Mouse (Mus musculus): ENCODE data around the gene Mxi1.
A peak's percentile ranks its signal among the peaks of the same experiment; 100 is the strongest.

Gene Mxi1

DNA sequence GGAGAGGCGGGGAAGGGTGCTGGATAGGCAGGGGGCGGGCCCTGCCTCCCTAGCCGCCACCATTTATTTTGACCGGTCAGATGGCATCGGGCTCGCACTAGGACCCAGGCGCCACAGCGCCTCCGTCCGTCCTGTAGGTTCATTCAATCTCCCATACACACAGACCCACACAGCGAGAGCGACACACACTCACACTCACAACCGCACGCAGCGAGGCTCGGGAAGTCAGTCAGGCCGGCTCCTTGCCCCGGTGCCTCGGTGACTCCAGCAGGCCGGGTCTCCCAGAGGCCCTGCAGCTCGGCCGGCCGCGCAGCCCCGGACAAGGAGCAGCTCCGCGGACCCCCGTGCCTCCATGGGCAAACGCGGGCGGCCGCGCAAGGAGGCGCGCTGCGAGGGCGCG lies at the start of gene Mxi1:
Gene Mxi1, plus strand, starts transcription at position 171 of the 400 bp plus-strand sequence.
- peak; percentile 92 for DNase-seq (ENCODE audit: low read depth, low spot score)

DNA sequence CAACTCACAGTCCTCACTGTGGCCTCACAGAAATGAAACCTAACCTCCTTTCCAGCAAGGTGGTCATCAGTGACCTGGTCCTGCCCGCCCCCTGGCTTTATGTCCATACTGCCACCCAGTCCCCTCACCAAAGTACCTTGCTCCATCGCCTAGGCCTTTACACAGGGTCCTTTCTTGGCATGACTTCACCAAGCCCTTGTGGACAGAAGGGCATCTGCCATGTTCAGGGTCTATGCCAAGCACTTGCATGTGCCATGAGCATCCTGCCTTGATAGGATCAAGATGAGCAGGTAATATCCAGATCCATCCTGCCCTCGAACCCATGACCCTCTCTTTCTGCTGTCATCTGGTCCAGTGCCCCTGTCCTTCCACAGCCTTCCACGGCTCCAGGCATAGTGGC lies 49.5 kb upstream of the Mxi1 start:
- no peak for DNase-seq (ENCODE audit: low read depth, low spot score)

DNA sequence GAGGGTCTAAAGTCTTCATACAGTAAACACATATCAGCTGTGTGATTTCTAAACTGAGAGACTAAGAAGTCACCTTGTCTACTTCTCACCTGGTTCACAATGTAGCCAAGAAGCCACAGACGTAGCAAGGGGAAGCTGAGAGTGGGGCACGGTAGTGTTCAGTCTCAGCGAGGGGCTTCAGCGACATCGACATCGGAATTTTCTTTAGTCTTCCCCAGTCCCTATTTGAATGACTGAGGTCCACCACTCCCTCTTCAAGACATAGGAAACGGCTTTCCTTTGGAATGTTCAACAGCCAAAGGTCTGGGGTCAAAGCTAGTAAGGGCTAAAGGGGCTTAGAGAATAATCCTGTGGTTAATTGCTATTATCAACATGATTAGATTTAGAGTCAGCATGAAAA lies 48.3 kb upstream of the Mxi1 start:
- no peak for DNase-seq (ENCODE audit: low read depth, low spot score)

DNA sequence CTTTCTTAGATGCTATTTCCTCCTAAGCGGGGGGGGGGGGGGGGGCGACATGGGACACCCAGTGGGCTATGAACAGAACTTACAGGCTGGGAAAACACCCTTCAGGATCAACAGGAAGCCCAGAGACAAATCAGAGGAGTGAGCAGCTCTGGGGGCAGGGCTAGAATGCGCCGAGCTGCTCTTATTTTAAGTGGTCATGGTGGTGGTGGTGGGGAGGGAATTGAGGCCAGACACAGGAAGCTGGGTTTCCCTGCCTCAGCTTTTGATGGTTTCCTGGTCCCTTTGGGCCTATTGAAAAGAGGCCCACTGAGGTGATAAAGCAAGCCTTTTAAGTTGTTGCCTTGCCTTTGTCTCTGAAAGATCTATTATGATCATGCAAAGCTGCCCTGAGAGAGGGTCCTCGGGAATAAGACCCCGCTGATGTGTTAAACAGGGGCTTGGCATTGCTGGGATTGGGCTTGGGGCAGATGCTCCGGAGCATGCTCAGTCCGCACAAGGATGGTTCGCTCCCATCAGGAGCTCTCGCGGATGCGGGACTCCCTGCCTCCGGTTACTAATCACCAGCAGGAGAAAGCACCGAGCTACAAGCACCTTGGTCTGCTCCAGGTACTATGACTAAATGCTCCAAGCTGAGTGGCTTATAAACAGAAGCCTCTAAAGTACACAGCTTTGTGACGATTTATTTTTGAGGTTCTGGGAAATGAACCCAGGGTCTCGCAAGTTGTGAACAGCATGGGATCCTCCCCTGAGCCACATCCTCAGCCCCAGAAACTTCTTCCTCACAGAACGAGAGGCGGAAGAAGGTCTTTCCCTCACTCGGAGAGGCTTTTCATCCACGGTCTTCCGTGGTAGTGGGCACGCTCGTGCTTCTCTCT lies 46.2 kb upstream of the Mxi1 start:
- peak; percentile 35 for DNase-seq (ENCODE audit: low read depth, low spot score)

DNA sequence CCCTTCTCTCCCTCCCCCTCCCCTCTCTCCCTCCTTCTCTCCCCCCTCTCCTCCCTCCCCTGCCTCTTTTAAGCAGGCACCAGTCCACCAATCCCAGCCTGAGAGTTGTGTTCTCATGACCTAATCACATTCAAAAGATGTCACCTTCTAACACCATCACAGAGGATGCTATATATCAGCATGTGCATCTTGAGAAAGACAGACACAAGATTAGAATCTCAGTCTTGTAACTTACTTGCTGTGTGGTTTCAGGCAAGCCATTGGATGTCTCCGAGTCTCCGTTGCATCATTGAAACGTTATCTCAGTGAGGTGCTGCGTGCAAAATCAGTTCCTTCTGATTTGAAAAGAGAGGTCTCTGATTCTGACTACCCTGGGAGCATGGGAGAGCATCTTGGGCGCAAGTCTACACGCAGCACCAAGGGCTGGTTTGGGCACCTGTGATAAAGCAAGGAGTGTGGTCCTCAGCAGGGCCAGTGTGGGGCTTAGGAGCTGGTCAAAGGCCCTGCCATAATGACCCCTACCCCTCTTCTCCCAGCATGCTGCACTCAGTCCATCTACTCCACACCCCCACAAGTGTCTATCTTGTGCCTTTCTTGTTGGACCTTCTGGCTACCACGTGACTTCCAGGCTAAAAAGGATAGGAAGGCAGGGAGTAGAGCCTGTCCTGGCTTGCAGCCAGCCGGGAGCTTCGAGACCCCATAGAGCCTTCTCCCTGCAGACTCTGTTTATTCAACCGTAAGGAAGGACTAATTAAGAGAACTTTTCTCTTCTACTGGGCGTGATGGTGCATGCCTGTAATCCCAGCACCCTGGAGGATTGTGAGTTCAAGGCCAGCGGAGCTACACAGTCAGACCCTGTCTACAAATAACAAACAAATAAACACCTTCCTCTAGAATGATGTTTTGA lies 45.2 kb upstream of the Mxi1 start:
- no peak for DNase-seq (ENCODE audit: low read depth, low spot score)

DNA sequence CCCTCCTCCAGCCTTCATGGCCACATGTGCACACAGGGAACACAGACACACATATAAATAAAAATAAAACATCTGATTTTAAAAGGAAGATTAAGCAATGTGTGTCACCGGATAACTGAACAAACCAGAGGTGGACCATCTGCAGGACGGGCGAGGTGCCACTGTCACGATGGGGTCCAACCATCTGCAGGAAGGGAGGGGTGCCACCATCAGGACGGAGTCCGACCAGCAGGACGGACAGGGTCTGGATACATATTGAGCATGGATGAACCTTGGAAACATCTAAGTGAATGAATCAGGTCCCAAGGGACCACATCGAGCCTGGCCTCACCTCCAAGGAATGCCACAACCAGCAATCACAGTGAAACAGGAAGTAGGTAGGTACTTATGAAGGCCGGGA lies 43.0 kb upstream of the Mxi1 start:
- no peak for DNase-seq (ENCODE audit: low read depth, low spot score)

DNA sequence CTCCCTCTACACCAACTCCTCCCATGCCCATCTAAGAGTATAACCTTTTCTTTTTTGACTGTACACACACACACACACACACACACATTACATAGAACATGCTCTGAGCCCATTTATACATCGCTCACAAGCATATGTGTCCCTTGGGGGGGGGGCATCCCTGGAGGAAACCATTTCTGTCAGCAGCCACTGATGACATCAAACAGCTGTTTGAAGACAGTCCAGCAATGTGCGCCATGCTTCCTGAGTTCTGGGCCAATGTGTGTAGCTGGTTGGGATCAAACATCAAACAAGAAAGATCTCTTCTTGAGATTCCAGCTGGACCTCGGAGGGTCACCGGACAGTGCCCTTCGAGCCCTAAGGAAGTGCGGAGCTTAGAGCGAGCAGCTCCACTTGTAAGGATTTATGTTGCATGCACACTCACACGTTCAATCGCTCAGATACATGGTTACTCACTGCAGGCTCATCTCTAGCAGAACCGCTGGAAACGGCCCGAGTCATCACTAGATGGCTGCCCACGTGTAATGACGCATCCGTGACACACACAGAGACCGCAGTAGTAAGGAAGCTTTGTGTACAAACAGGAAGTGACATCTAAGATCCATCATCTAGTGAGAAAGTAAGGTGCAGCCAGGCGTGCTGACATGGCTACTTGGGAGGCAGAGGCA lies 37.1 kb upstream of the Mxi1 start:
- DNase-seq (ENCODE audit: low read depth, low spot score): no peak

DNA sequence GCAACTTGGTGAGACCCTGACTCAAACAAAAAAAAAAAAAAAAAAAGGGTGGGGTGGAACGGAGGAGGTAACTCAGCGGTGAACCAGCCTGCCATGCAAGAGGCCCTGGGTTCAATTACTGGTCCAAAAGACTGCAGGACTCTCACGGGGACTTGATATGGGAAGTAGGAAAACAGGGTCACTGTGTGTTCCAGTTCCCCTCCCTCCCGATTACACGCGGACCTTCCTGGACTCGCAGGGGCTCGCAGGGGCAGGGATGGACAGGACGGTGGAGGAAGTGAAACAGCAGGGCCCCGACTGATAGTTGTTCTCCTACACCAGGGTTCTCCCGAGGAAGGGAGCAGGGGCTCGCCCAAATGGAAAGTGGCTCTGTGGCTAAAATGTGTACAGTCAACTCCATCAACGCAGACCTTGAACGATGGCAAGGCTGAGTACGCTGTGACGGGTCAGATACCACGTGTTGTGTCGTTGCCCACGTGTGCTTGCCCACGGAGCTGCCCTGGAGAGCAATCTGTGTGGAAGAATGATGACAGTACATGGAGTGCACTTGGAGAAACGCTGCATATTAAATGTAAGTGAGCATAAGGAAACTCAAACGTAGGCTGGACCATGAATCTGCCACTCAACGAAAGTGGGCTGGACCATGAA lies 36.4 kb upstream of the Mxi1 start:
- no peak for DNase-seq (ENCODE audit: low read depth, low spot score)

DNA sequence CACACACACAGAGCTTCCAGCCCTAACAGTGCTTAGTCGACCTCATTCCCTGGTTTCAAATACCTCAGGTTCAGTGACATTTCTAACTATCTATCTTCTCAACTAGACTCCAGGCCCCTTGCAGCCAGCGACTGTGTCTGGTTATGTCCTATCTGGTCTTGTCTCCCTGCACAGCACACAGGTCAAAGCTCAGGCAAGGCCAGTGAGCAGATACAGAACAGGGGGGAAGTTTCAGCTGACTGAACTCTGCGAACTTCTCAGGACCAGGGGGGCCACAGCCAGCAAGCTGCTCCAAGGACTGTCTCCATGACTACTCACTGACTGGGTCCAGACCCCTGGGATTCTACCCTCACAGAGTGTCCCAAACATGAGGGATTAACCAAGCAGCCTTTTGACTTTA lies 35.1 kb upstream of the Mxi1 start:
- no peak for DNase-seq (ENCODE audit: low read depth, low spot score)

DNA sequence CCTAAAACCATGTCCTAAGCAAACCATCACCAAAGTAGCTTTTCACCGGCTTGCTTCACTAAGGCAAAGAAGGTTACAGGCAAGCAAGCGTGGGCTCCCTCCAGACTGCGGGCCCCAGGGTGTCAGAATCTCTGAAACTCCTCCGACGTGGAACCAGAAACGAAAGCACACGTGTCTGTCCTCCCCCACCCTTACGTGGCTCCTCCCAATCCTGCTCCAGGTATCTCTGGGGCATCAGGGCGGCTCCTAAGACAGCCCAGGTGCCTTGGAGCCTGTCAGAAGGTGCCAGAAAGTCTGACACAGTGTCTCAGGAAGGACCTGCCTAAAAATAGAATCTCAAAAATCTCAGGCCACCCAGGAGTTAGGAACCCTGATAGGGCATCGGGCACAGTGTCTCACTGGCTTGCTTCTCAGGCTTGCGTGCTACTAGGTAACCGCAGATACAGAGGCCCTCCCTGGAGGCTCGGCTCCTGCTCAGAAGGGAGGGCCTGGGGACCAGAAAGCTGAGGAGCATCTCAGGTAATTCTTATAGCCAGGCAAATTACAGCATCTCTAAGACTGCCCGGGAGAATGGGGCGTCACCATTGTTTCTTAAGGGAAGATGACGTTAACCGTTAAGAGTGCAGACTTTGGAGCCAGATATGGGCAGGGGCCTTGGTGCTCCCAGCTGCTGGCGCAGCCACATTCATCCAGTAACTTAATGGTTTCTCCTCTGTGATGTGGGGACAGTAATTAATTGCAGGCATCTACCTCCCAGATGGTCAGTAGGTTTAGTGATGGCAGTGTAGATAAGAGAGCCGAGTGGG lies 33.2 kb upstream of the Mxi1 start:
- no peak for DNase-seq (ENCODE audit: low read depth, low spot score)

DNA sequence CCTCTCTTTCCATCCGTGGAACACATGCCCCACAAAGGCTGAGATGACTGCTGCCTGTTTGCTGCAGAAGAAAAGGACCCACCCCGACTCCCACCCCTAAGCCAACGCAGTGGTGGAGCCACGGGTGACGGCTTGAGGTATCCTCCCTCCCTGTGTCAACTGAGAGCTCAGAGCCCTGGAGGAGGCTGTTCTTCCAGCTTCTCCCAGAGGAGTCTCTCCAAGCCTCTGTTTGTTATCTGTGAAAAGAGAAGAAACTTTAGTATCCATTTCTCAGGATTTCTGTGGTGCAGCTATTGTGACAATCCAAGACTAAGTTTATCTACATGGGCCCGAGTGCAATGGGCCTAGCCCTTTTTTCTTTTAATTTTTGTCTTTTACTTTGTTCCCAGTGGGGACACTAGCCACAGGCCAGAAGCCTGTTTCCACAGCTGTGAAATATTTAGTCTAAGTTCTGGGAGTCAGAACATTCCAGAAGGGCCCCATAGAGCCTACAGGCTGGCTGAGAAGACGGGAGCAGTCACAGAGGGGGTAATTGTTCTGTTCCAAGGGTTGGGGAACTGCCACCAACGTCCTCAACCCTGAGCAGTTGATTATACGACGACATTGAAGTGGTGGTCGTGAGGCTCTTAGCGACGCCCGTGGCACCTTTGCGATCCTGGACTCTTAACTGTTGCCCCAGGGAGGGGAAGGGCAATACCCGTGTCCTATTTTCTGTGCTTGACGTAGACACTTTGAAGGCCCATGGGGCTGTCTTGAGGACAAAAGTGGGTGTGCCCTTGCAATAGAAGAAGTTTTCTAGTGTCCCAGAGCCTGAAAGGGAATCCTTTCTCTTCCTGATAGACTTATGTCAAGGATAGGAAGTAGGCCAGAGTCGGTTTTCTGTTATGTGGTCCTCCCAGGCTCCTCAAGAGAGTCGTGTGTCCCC lies 31.6 kb upstream of the Mxi1 start:
- no peak for DNase-seq (ENCODE audit: low read depth, low spot score)

DNA sequence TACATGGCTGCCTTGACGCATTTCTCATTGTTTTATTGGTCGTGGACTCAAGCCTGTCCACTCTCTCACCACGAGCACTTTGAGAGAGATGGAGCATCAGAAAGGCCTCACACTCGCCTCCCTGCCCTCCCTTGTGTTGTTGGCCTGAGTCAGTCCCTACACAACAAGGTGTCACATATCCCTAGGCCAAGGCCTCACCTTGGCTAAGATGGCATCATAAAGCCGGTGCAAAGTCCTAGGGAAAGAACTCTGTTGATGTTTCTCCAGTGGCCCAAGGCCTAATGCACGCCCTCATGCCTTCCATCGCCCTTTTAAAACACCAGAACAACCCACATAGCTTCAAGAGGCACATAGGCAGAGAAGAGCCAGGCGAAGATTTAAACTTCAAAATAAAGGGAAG lies 30.1 kb upstream of the Mxi1 start:
- no peak for DNase-seq (ENCODE audit: low read depth, low spot score)

DNA sequence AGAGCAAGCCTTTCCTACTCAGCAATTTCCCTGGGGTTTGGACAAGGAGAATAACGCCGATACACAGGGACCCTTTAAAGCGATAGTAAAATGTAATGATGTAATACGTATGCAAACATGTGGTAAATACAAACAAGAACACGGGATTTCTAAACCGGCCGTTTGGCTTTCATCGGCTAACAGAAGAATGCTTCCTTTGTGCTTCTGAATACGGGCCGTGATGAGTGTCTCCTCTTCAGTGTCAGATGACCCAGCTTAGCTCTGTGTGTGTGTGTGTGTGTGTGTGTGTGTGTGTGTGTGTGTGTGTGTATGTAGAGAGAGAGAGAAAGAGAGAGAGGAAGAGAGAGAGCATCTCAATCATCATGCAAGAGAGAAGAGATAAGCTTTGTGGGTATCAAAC lies 27.7 kb upstream of the Mxi1 start:
- DNase-seq (ENCODE audit: low read depth, low spot score): peak; percentile 22

DNA sequence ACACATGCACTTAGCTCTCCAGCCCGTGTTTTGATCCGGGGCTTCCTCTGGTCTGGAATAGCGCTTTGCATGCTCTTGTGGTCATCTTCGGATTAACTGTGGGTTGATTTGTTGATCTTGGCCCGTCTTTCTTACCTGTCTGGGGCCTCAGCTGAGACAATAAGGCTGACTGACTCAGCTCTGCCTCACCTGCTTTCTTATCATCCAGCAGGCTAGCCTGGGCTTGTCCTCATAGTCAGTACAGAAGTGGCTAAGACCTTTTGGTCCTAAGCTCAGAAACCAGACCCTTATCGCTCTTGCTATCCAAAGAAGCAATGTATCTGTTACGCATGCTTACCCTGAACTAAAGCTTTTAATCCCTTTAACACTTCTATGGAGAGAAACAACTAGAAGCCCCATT lies 26.6 kb upstream of the Mxi1 start:
- no peak for DNase-seq (ENCODE audit: low read depth, low spot score)

DNA sequence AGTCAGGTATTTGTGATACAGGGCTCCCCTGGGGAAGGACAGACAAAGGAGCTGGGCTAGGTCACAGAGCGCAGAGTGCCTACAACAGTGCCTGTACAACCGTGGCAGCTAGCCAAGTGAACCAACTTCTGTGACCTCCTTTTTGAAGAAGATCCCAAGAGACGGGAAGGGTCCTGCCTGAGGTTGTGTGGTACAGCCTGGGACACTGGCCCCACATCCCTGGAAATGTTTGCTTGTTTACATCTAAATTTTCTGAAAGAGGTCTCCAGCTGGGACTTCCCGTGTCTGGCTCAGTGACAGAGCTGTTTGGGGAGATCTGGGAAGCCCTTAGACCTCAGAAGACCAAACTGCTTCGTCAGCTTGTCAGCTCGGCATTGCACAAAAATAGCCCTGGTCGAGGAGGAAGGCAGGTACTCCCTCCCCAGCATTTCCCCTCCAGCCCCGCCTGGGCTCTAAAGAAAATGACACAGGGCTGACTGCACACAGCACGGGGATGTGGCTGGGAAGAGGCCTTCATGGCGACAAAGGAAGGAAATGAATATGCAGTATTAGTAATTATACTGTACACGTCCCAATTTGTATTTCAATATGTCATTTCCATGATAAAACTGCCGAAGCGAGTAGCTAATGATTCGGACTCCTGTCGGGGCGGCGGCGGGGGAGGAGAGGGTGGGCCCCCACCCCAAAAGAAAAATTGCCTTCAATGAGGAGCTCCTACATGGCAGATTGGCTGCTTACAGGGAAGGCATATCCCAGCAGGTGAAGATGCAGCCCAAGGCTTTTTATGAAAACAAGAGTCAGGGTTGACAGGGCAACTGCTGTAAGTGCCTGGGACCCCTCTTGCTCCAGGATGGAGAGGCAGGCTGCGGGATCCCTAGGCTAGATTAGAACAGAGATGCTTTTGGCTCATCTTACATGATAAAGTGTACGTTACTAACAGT lies 25.8 kb upstream of the Mxi1 start:
- no peak for DNase-seq (ENCODE audit: low read depth, low spot score)

DNA sequence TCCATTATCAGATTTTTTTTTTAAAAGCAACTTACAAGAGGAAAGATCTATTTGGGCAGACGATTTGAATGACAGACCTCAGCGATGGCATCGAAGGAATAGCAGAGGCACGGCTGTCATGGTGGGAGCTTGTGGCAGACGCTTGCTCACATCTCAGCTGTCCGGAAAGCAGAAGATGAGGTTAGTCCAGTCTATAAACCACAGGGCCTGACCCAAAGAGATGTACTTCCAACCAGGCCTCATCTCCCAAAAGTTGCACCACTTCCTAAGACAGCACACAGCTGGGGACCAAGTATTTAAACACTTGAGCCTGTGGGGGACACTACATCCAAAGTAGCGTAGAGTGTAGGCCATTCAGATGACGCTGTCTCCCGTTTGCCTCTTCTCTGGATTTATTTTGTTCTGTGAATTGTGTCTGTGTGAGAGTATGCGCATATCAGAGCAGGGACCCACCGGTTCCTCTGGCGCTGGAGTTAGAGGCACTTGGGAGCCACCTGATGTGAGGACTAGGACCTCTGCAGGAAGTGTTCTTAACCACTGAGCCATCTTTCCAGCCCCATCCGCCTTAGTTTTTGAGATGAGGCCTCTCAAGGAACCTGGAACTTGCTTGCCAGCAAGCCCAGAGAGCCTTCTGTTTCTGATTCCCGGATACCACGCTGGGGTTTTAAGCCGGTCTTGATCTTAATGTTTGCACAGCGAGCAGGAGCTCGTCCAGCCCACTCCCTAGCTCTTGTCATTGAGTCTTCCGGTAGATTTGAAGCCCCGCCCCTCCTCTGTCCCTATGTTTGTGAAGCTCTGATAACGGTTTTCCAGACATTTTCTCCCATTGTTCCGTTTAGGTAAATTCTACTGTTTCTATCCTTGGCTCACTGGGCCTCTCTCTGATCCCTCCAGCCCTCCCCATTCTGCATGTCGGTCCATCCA lies 13.7 kb upstream of the Mxi1 start:
- no peak for DNase-seq (ENCODE audit: low read depth, low spot score)

DNA sequence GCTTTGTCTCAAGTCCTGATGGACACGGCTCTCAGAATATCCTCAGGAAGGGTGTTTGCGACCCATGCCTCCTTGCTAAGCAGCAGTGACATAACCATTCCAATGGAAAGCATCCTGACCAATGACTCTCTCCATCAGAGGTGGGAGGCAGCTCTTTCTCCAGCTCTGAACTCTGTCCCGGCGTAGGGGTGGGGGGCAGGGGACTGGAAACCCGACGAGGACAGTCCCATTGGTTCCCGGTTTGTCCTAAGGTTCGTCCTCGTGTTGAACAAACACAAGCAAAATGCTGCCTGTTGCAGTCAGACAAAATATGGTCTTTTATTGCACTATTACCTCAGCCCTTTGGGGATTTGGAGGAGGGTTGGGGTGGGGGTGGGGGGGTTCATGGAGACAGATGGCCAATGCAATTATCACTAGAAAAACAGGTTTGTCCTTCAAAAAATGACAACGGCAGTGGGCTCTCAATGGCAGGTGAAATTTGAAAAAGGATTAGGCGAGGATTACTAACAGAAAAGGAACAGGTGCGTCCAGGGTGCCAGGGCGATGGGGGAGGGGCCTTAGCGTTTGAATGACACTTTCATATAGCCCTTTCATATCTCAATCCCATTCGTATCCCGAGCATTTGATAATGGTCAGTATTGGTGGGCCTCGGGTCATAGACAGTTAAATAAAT lies 11.0 kb upstream of the Mxi1 start:
- DNase-seq (ENCODE audit: low read depth, low spot score): no peak
